Mouse (Mus musculus): ENCODE measurements around the gene Mapkapk5. TPM values are rescaled to one million over a fixed set of nuclear protein-coding genes. Genes with fewer than 3 reads are reported as not detected.

Mapkapk5 gene
- polyA plus RNA-seq, 1 experiment from 2014 or later = 68.3 TPM

GRCm38 (mm10) chr5:121546530-121546895 lies 808 bp upstream of the Mapkapk5 start:
- Histone ChIP-seq H3K9me3 (no peaks in the 10 kb centered on the region), H3K36me3 (no peaks in the 10 kb centered on the region), H3K4me2 (peak overlapping the region; percentile 88), H3K27me3 (no peaks in the 10 kb centered on the region), H3K4me1 (replicated peaks) (peaks cover 37% of the 10 kb centered on the region), H3K9ac (peak overlapping the region; percentile 98), H3K27ac (replicated peaks) (peak overlapping the region; percentile 97), H3K4me3 (peak overlapping the region; percentile 97)
- peak; percentile 10; the same call in 1 of the 2 replicates for ATAC-seq (ENCODE audit: low FRiP score, low read depth)
- WGBS = 38% methylated on average over 6 of the region's 6 CpGs

DNA sequence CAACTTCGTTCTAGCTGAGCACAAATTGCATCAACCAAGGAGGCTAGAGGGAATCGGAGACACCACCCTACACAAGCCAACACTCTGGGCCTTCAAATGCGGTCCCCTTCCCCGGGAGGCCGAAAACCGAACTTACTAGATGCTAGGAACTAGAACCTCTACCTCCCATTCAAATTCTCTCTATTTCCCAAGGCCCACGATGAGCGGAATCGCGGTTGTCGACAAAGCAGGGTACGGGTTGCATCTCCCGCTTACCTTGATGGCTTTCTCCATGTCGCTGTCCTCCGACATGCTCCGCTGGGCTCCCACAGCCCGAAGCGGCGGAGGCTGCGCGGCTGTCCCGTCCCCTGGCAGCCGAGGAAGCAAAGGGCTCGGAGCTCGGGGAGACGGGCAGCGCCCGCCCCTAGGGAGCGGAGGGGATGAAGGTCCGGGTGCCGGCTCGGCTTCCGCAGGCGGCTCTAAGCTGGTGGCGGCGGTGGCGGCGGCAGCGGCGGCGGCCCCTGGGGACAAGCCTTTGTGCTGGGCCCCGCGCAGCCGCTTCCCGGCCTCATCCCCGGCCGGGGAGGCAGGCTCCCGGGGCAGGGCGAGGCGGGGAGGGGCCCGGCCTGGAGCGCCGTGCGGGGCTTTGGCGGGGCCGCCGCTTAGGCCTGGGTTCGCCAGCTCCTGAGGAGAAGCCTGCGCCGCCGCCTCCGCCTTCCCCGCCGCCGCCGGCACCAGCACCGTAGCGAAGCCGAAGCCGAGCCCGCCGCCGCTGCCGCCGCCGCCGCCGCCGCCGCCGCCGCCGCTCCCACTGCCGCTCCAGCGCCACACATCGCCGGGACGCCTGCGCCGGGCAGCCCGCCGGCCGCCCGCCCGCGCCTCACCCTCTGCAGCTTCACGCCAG lies 554 bp downstream of the Mapkapk5 start, which contains the start of the genes Adam1a and Gm42878:
Gene Adam1a (minus strand): TSS at position 573 of the 883 bp plus-strand sequence.
Gene Gm42878 (minus strand): TSS at position 573 of the 883 bp plus-strand sequence.
- no peaks in the 10 kb centered on the region for H3K27me3 ChIP-seq
- peak within 1 kb of the TSS; percentile 98 for H3K9ac ChIP-seq
- no peaks in the 10 kb centered on the region for H3K9me3 ChIP-seq
- peaks cover 37% of the 10 kb centered on the region for H3K4me1 ChIP-seq (replicated peaks)
- H3K27ac ChIP-seq (replicated peaks) = peak within 1 kb of the TSS; percentile 97
- ATAC-seq (ENCODE audit: low FRiP score, low read depth) = peak; percentile 54; the same call in 1 of the 2 replicates
- no peaks in the 10 kb centered on the region for H3K36me3 ChIP-seq
- H3K4me3 ChIP-seq = peak within 1 kb of the TSS; percentile 97
- peak within 1 kb of the TSS; percentile 88 for H3K4me2 ChIP-seq
- WGBS = under 1% methylated on average over 62 of the region's 97 CpGs

- no peaks in the 10 kb centered on the region for H3K27me3 ChIP-seq
- H3K4me3 ChIP-seq = no peak overlapping the region
- H3K9ac ChIP-seq = no peak overlapping the region
- no peaks in the 10 kb centered on the region for H3K36me3 ChIP-seq
- H3K4me2 ChIP-seq = 0 out of 2 replicates have a peak overlapping the region, but pooled peaks have one; percentile 88
- H3K4me1 ChIP-seq (replicated peaks) = peaks cover 37% of the 10 kb centered on the region
- WGBS = 84% methylated on average over 3 of the region's 3 CpGs
- no peak overlapping the region for H3K27ac ChIP-seq (replicated peaks)
- no peak for ATAC-seq (ENCODE audit: low FRiP score, low read depth)
- no peaks in the 10 kb centered on the region for H3K9me3 ChIP-seq
Measured at GRCm38 (mm10) chr5:121543370-121543769, 2.3 kb downstream of the Mapkapk5 start.

- Histone ChIP-seq H3K27ac (replicated peaks) (no peak overlapping the region), H3K27me3 (no peaks in the 10 kb centered on the region), H3K4me3 (no peak overlapping the region), H3K4me2 (no peak overlapping the region), H3K4me1 (replicated peaks) (peaks cover 30% of the 10 kb centered on the region), H3K9me3 (no peaks in the 10 kb centered on the region), H3K9ac (no peak overlapping the region), H3K36me3 (peaks cover 2% of the 10 kb centered on the region; the same call in 1 of the 2 replicates)
- 85% methylated on average over 7 of the region's 7 CpGs for WGBS
- ATAC-seq (ENCODE audit: low FRiP score, low read depth) = no peak
Measured at GRCm38 (mm10) chr5:121541235-121541634, 4.5 kb downstream of the Mapkapk5 start.

DNA sequence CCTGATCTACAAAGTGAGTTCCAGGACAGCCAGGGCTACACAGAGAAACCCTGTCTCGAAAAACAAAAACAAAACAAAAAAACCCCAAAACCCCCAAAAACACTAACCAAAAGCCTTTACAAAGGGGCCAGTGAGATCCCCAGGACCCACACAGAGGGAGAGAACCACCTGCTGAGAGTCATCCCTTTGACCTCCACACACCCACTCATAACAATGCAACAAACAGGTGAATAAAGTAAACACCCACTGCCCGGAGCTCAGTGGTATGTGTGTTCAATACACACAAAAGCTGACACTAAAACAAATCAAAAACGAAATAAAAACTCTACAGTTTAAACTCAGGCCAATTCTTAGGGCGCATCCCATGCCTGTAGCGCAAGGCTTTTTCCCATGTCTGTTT lies 5.6 kb downstream of the Mapkapk5 start:
- Histone ChIP-seq H3K4me1 (replicated peaks) (peaks cover 28% of the 10 kb centered on the region), H3K4me3 (no peak overlapping the region), H3K9me3 (no peaks in the 10 kb centered on the region), H3K36me3 (peaks cover 14% of the 10 kb centered on the region), H3K9ac (no peak overlapping the region), H3K4me2 (no peak overlapping the region), H3K27ac (replicated peaks) (no peak overlapping the region), H3K27me3 (no peaks in the 10 kb centered on the region)
- 91% methylated on average over 5 of the region's 5 CpGs for WGBS
- no peak for ATAC-seq (ENCODE audit: low FRiP score, low read depth)

DNA sequence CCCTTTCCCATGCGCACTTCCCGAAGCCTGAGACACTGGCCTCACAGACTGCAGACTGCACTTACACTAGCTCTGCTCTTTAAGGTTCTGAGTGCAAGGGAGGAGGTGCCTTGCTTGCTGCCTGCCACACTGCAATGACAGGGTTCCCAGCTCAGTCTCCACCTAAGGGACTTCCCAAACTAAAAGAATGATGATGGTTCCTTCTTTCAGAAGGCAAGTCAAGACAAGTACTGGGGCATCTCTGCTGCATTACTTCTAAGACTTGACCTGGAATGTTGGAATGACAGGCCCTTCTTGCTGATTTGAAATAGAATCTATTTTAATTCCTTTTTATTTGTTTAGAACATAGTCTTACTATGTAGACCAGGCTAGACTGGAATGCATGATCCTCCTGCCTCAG lies 8.1 kb downstream of the Mapkapk5 start:
- peaks cover 35% of the 10 kb centered on the region for H3K36me3 ChIP-seq
- H3K9ac ChIP-seq = no peak overlapping the region
- no peaks in the 10 kb centered on the region for H3K9me3 ChIP-seq
- H3K4me3 ChIP-seq = no peak overlapping the region
- H3K4me2 ChIP-seq = no peak overlapping the region
- ATAC-seq (ENCODE audit: low FRiP score, low read depth) = no peak
- H3K27me3 ChIP-seq = no peaks in the 10 kb centered on the region
- H3K4me1 ChIP-seq (replicated peaks) = peaks cover 7% of the 10 kb centered on the region
- WGBS = 76% methylated on average over 2 of the region's 2 CpGs
- H3K27ac ChIP-seq (replicated peaks) = no peak overlapping the region

DNA sequence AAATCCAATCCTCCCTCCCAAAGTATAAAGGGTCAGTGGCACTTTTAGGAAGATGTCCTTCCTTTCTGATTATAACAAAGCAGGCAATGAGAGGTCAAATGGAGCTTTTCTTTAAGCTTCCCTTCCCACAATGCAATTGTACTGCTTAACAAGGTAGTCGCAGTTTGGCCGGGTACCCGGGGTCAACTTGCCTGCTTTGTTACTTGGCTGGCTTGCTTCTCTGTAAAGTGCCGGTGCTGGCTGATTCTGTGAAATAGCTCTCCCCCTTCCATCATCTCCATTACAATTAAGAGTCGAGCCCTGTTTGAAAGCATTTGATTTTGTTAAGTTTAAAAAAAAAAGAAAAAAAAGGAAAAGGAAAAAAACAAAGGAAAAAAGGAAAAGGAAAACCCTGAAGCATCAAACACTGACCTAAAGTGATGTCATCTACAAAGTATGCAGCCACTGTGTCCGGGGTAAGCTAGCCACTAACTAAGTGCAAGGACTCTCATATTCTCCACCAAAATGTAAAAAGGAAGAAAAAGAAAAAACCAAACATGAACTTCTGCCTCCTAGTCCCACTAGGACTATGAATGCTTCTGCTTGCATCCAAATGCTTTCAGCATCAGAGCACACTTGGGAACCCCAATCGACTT lies 8.7 kb downstream of the Mapkapk5 start:
- peaks cover 1% of the 10 kb centered on the region for H3K4me1 ChIP-seq (replicated peaks)
- no peak overlapping the region for H3K4me2 ChIP-seq
- WGBS = 45% methylated on average over 7 of the region's 7 CpGs
- H3K4me3 ChIP-seq = no peak overlapping the region
- no peaks in the 10 kb centered on the region for H3K9me3 ChIP-seq
- H3K9ac ChIP-seq = no peak overlapping the region
- peaks cover 40% of the 10 kb centered on the region for H3K36me3 ChIP-seq
- H3K27me3 ChIP-seq = no peaks in the 10 kb centered on the region
- ATAC-seq (ENCODE audit: low FRiP score, low read depth) = no peak
- H3K27ac ChIP-seq (replicated peaks) = no peak overlapping the region

DNA sequence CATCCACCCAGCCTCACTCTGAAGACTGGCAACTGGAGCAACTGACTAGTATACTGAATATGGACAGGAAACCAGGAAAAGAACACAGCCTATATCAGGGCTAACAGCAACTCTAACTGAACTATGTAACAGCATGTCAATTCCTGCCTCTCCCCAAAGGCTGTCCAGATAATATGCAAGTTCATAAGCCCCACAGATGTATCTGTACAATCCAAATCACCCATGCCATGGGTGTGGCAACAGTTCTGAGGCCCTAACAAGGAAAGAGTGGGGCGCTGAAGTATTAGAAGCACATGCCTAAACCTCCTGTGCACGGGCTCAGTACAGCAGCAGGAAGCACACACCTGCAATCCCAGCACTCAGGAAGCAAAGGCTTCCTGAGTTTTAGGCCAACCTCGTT lies 10.6 kb downstream of the Mapkapk5 start:
- H3K9me3 ChIP-seq = no peaks in the 10 kb centered on the region
- ATAC-seq (ENCODE audit: low FRiP score, low read depth) = no peak
- H3K4me2 ChIP-seq = no peak overlapping the region
- no peaks in the 10 kb centered on the region for H3K27me3 ChIP-seq
- H3K27ac ChIP-seq (replicated peaks) = no peak overlapping the region
- WGBS = 94% methylated on average over 3 of the region's 3 CpGs
- no peak overlapping the region for H3K4me3 ChIP-seq
- peaks cover 56% of the 10 kb centered on the region for H3K36me3 ChIP-seq
- H3K9ac ChIP-seq = no peak overlapping the region
- no peaks in the 10 kb centered on the region for H3K4me1 ChIP-seq (replicated peaks)

DNA sequence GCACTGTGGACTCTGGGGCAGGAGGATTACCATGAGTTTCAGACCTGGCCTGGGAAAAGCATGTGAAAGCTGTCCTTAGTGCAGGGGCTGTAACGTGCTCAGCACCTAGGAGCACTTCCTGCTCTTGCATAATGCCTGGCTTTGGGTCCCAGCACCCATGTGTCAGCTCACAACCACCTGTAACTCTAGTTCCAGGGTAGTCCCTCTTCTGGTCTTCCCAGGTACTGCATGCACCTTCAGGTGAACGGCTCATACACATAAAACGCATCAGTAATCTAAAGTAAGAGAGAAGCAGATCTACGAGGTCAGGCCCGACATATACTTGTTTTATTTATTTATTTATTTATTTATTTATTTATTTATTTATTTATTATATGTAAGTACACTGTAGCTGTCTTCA lies 11.2 kb downstream of the Mapkapk5 start:
- Histone ChIP-seq H3K9ac (no peak overlapping the region), H3K4me2 (no peak overlapping the region), H3K27me3 (no peaks in the 10 kb centered on the region), H3K4me1 (replicated peaks) (no peaks in the 10 kb centered on the region), H3K36me3 (peaks cover 61% of the 10 kb centered on the region), H3K4me3 (no peak overlapping the region), H3K27ac (replicated peaks) (no peak overlapping the region), H3K9me3 (no peaks in the 10 kb centered on the region)
- no peak for ATAC-seq (ENCODE audit: low FRiP score, low read depth)
- WGBS = 92% methylated on average over 5 of the region's 5 CpGs

DNA sequence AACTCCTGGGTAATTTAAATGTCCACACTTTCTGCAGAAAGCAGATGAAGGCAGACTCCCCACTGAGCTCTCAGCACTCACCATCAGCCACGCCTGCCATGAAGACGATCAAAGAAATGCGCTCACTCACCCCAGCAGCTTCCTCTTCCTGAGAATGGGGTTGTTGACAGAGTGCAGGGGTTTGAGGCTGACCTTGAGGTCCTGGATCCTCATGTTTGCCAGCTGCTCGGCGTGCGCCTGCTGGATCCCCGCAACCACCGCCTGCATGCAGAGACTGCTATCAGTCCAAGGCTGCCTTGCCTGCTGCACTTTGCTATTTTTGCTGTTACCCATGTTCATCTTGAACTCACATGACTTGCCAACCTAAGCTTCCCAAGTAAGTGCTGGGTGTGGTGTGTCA lies 18.7 kb downstream of the Mapkapk5 start:
- H3K27ac ChIP-seq (replicated peaks) = no peak overlapping the region
- no peaks in the 10 kb centered on the region for H3K9me3 ChIP-seq
- 79% methylated on average over 8 of the region's 8 CpGs for WGBS
- H3K36me3 ChIP-seq = peaks cover 76% of the 10 kb centered on the region
- no peak overlapping the region for H3K4me3 ChIP-seq
- H3K9ac ChIP-seq = no peak overlapping the region
- H3K4me1 ChIP-seq (replicated peaks) = no peaks in the 10 kb centered on the region
- no peak overlapping the region for H3K4me2 ChIP-seq
- ATAC-seq (ENCODE audit: low FRiP score, low read depth) = no peak
- no peaks in the 10 kb centered on the region for H3K27me3 ChIP-seq

DNA sequence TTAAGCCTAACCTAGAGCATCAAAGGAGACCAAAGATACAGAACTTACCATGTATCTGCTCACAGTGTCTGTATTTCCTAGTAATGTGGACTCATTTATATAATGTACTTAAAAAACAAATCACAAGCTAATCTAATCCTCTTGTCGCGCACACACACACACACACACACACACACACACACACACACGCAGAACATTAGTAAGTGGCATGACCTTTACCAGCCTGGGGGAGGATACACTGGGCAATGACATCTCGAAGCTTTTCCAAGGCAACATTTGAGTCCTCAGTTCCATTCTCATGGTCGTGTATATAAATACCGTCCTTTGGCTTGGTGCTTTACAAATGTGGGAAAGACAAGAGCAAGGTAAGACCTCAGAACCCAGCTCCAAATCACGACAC lies 19.2 kb downstream of the Mapkapk5 start:
- Histone ChIP-seq H3K4me3 (no peak overlapping the region), H3K4me2 (no peak overlapping the region), H3K27me3 (no peaks in the 10 kb centered on the region), H3K27ac (replicated peaks) (no peak overlapping the region), H3K9ac (no peak overlapping the region), H3K4me1 (replicated peaks) (no peaks in the 10 kb centered on the region), H3K9me3 (no peaks in the 10 kb centered on the region), H3K36me3 (peaks cover 77% of the 10 kb centered on the region)
- 85% methylated on average over 7 of the region's 7 CpGs for WGBS
- no peak for ATAC-seq (ENCODE audit: low FRiP score, low read depth)

DNA sequence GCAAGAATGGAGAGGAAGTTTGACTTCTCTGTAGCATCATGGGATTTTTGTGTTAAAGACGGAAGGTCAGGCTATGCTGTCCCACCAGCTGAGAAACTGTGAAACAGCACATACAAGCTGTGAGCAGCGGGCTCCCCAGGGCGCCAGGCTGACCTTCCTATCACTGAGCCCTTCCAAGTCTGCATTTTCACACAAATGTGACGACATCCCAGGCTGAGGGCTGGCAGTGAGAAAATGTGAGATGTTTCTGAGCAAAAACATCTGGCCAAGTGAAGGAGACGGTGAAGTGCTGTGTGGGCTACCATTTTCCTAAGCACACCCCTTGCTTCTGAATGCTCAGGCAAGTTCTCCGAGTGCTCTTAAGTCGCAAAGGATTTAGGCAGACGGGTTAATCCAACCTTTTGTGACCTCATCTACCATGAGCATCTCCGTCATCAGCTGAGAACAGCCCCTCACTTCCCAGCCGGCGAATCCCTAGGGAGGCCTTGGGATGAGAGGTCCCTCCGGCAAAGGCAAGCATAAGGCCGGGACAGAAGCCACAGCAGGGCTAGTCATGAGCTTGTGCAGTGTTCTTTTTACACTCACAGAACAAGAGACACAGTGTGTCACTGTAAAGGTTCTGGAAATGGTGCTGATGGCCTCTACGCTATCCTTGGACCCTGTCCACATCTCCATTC lies 19.8 kb downstream of the Mapkapk5 start:
- no peak overlapping the region for H3K9ac ChIP-seq
- no peaks in the 10 kb centered on the region for H3K27me3 ChIP-seq
- H3K9me3 ChIP-seq = no peaks in the 10 kb centered on the region
- WGBS = 87% methylated on average over 14 of the region's 14 CpGs
- H3K4me1 ChIP-seq (replicated peaks) = no peaks in the 10 kb centered on the region
- H3K36me3 ChIP-seq = peaks cover 76% of the 10 kb centered on the region
- no peak overlapping the region for H3K27ac ChIP-seq (replicated peaks)
- no peak for ATAC-seq (ENCODE audit: low FRiP score, low read depth)
- no peak overlapping the region for H3K4me3 ChIP-seq
- no peak overlapping the region for H3K4me2 ChIP-seq
